Mouse (Mus musculus): ENCODE measurements around the gene Lin7a. TPM values are rescaled to one million over a fixed set of nuclear protein-coding genes. Genes with fewer than 3 reads are reported as not detected.

Gene Lin7a
- polyA plus RNA-seq, 1 experiment: not detected

GRCm38 (mm10) chr10:107383825-107384224 lies 112.3 kb downstream of the Lin7a start:
- Histone ChIP-seq H3K27ac (ENCODE audit: insufficient read depth, low read depth, low read length) (no peak overlapping the region), H3K4me1 (ENCODE audit: control insufficient read depth, insufficient read depth, low read length) (no peaks in the 10 kb centered on the region), H3K4me3 (ENCODE audit: insufficient read depth, low read length) (no peak overlapping the region)
- no peak for TF ChIP-seq POLR2A (IDR thresholded peaks at IDR 0.05; ENCODE audit: borderline replicate concordance, low read depth, low read length)
- TF ChIP-seq CTCF (IDR thresholded peaks at IDR 0.05; ENCODE audit: low read depth, low read length): no peak

GRCm38 (mm10) chr10:107389505-107389904 lies 118.0 kb downstream of the Lin7a start:
- Histone ChIP-seq H3K27ac (ENCODE audit: insufficient read depth, low read depth, low read length) (no peak overlapping the region), H3K4me1 (ENCODE audit: control insufficient read depth, insufficient read depth, low read length) (no peaks in the 10 kb centered on the region), H3K4me3 (ENCODE audit: insufficient read depth, low read length) (no peak overlapping the region)
- TF ChIP-seq CTCF (IDR thresholded peaks at IDR 0.05; ENCODE audit: low read depth, low read length) (no peak), POLR2A (IDR thresholded peaks at IDR 0.05; ENCODE audit: borderline replicate concordance, low read depth, low read length) (no peak)

- no peak overlapping the region for H3K27ac ChIP-seq (ENCODE audit: insufficient read depth, low read depth, low read length)
- TF ChIP-seq CTCF (IDR thresholded peaks at IDR 0.05; ENCODE audit: low read depth, low read length) (no peak), POLR2A (IDR thresholded peaks at IDR 0.05; ENCODE audit: borderline replicate concordance, low read depth, low read length) (no peak)
- H3K4me3 ChIP-seq (ENCODE audit: insufficient read depth, low read length): no peak overlapping the region
- no peaks in the 10 kb centered on the region for H3K4me1 ChIP-seq (ENCODE audit: control insufficient read depth, insufficient read depth, low read length)
Observed at GRCm38 (mm10) chr10:107405347-107405746, 133.9 kb downstream of the Lin7a start.

- Histone ChIP-seq H3K4me3 (ENCODE audit: insufficient read depth, low read length) (no peak overlapping the region), H3K27ac (ENCODE audit: insufficient read depth, low read depth, low read length) (no peak overlapping the region), H3K4me1 (ENCODE audit: control insufficient read depth, insufficient read depth, low read length) (no peaks in the 10 kb centered on the region)
- no peak for TF ChIP-seq POLR2A (IDR thresholded peaks at IDR 0.05; ENCODE audit: borderline replicate concordance, low read depth, low read length)
- TF ChIP-seq CTCF (IDR thresholded peaks at IDR 0.05; ENCODE audit: low read depth, low read length): no peak
Observed at GRCm38 (mm10) chr10:107418306-107418705, 146.8 kb downstream of the Lin7a start.

GRCm38 (mm10) chr10:107436967-107437366 lies 165.5 kb downstream of the Lin7a start:
- no peak overlapping the region for H3K27ac ChIP-seq (ENCODE audit: insufficient read depth, low read depth, low read length)
- TF ChIP-seq POLR2A (IDR thresholded peaks at IDR 0.05; ENCODE audit: borderline replicate concordance, low read depth, low read length): no peak
- TF ChIP-seq CTCF (IDR thresholded peaks at IDR 0.05; ENCODE audit: low read depth, low read length): no peak
- no peaks in the 10 kb centered on the region for H3K4me1 ChIP-seq (ENCODE audit: control insufficient read depth, insufficient read depth, low read length)
- H3K4me3 ChIP-seq (ENCODE audit: insufficient read depth, low read length): no peak overlapping the region

GRCm38 (mm10) chr10:107442781-107443180 lies 171.3 kb downstream of the Lin7a start:
- no peaks in the 10 kb centered on the region for H3K4me1 ChIP-seq (ENCODE audit: control insufficient read depth, insufficient read depth, low read length)
- no peak overlapping the region for H3K4me3 ChIP-seq (ENCODE audit: insufficient read depth, low read length)
- TF ChIP-seq POLR2A (IDR thresholded peaks at IDR 0.05; ENCODE audit: borderline replicate concordance, low read depth, low read length) (no peak), CTCF (IDR thresholded peaks at IDR 0.05; ENCODE audit: low read depth, low read length) (no peak)

GRCm38 (mm10) chr10:107449496-107450330 lies 178.2 kb downstream of the Lin7a start:
- Histone ChIP-seq H3K4me1 (ENCODE audit: control insufficient read depth, insufficient read depth, low read length) (no peaks in the 10 kb centered on the region), H3K27ac (ENCODE audit: insufficient read depth, low read depth, low read length) (no peak overlapping the region), H3K4me3 (ENCODE audit: insufficient read depth, low read length) (no peak overlapping the region)
- TF ChIP-seq POLR2A (IDR thresholded peaks at IDR 0.05; ENCODE audit: borderline replicate concordance, low read depth, low read length) (no peak), CTCF (IDR thresholded peaks at IDR 0.05; ENCODE audit: low read depth, low read length) (no peak)

More at GRCm38 (mm10) chr10:107442781-107443180, 171.3 kb downstream of the Lin7a start:
- no peak overlapping the region for H3K27ac ChIP-seq (ENCODE audit: insufficient read depth, low read depth, low read length)

GRCm38 (mm10) chr10:107467819-107468218 lies 196.3 kb downstream of the Lin7a start:
- Histone ChIP-seq H3K4me1 (ENCODE audit: control insufficient read depth, insufficient read depth, low read length) (no peaks in the 10 kb centered on the region), H3K4me3 (ENCODE audit: insufficient read depth, low read length) (no peak overlapping the region), H3K27ac (ENCODE audit: insufficient read depth, low read depth, low read length) (no peak overlapping the region)
- TF ChIP-seq CTCF (IDR thresholded peaks at IDR 0.05; ENCODE audit: low read depth, low read length): no peak
- no peak for TF ChIP-seq POLR2A (IDR thresholded peaks at IDR 0.05; ENCODE audit: borderline replicate concordance, low read depth, low read length)

Other genes with a start within 250 kb of the Lin7a start
- not detected in 2 replicates for gene Acss3, start 148.0 kb upstream of the Lin7a start, polyA plus RNA-seq (2012; ENCODE audit: insufficient read depth, insufficient read length, missing spikeins)
- gene Myf5, start 214.4 kb downstream of the Lin7a start, polyA plus RNA-seq (2012; ENCODE audit: insufficient read depth, insufficient read length, missing spikeins): not detected in 2 replicates
- gene Myf6, start 223.1 kb downstream of the Lin7a start, polyA plus RNA-seq (2012; ENCODE audit: insufficient read depth, insufficient read length, missing spikeins): not detected in 2 replicates

Measured in bone marrow macrophage, adult 2 months (primary cell).